In genomic region chr19:53649802-53650201, GRCm38 (mm10) we compare ENCODE assay signal across 11 mouse cellular contexts. TPM values are rescaled to one million over a fixed set of nuclear protein-coding genes. Genes with fewer than 3 reads are reported as not detected.
A peak's percentile ranks its signal among the peaks of the same experiment; 100 is the strongest.
DNase-seq lines count a peak whose midpoint lies in the region; ATAC-seq and TF ChIP-seq lines count a peak whose summit lies in the region.
"Had no signal": no experiment of that assay in that cellular context is flagged by ENCODE, and none has a peak within 500 bp of the region (broad histone marks: within the 10 kb centered on the region; RNA-seq: fewer than 3 reads in every experiment).

No protein-coding gene starts in this region.

- intact Hi-C loops in heart, adult 2 months (cut with DNase I), result loop anchor here (5.0 to 10.0 kb wide), 4 partner anchors 87 to 277 kb away; no protein-coding TSS in a partner anchor

- H3K27me3 ChIP-seq in heart, embryonic 13.5 days (replicated peaks), result no peaks in the 10 kb centered on the region
- no peaks in the 10 kb centered on the region for H3K27me3 ChIP-seq in heart, adult 2 months (ENCODE audit: control insufficient read depth, insufficient read depth, low read length)
- H3K27me3 ChIP-seq in stomach, embryonic 15.5 days (replicated peaks), result no peaks in the 10 kb centered on the region
- H3K27me3 ChIP-seq in stomach, postnatal 0 days (ENCODE audit: control insufficient read depth, insufficient read depth, low read length), result no peaks in the 10 kb centered on the region
- no peaks in the 10 kb centered on the region for H3K27me3 ChIP-seq in forebrain, embryonic 13.5 days
- H3K27me3 ChIP-seq: lung, embryonic 15.5 days; neural tube, embryonic 13.5 days had no signal

- no peak overlapping the region for H3K4me2 ChIP-seq in heart, embryonic 13.5 days
- no peak overlapping the region for H3K4me2 ChIP-seq in stomach, embryonic 15.5 days
- no peak overlapping the region for H3K4me2 ChIP-seq in stomach, postnatal 0 days (replicated peaks; ENCODE audit: low read depth)
- H3K4me2 ChIP-seq in forebrain, embryonic 13.5 days, result no peak overlapping the region
- H3K4me2 ChIP-seq: lung, embryonic 15.5 days; neural tube, embryonic 13.5 days had no signal

- H3K36me3 ChIP-seq in heart, embryonic 13.5 days, result peaks cover 36% of the 10 kb centered on the region
- H3K36me3 ChIP-seq in heart, adult 2 months (ENCODE audit: control insufficient read depth, insufficient read depth, low read length), result no peaks in the 10 kb centered on the region; the same call in 1 of the 2 replicates
- H3K36me3 ChIP-seq in stomach, embryonic 15.5 days, result peaks cover 11% of the 10 kb centered on the region; the same call in 1 of the 2 replicates
- H3K36me3 ChIP-seq in stomach, postnatal 0 days (ENCODE audit: control insufficient read depth, insufficient read depth, low read length), result peaks cover 8% of the 10 kb centered on the region; the same call in 1 of the 2 replicates
- H3K36me3 ChIP-seq in forebrain, embryonic 13.5 days (ENCODE audit: poor library complexity, severe bottlenecking), result peaks cover 35% of the 10 kb centered on the region

- DNase-seq in heart, adult 2 months, result no peak
- DNase-seq in stomach, postnatal 0 days (ENCODE audit: low spot score), result no peak
- peak; percentile 49 for DNase-seq in kidney, postnatal 10 days
- DNase-seq in yolk sac, embryonic 10.5 days (ENCODE audit: low spot score), result peak; percentile 31
- no peak for DNase-seq in ovary, adult 18-20 months (ENCODE audit: low spot score)
- DNase-seq: cerebellum, postnatal 36 days had no signal

- no peak for TF ChIP-seq POLR2A in heart, adult 2 months (IDR thresholded peaks at IDR 0.05; ENCODE audit: insufficient read depth, low read depth, low read length)

- H3K79me2 ChIP-seq in heart, adult 2 months (replicated peaks; ENCODE audit: control insufficient read depth, insufficient read depth, low read length), result no peaks in the 10 kb centered on the region

- no peaks in the 10 kb centered on the region for H3K9me3 ChIP-seq in heart, embryonic 13.5 days
- no peaks in the 10 kb centered on the region for H3K9me3 ChIP-seq in stomach, embryonic 15.5 days
- no peaks in the 10 kb centered on the region for H3K9me3 ChIP-seq in stomach, postnatal 0 days (ENCODE audit: control insufficient read depth, low read length)
- H3K9me3 ChIP-seq in forebrain, embryonic 13.5 days (replicated peaks), result no peaks in the 10 kb centered on the region
- H3K9me3 ChIP-seq: lung, embryonic 15.5 days; neural tube, embryonic 13.5 days had no signal

- TF ChIP-seq CTCF in heart, adult 2 months (IDR thresholded peaks at IDR 0.05), result no peak
- no peak for TF ChIP-seq CTCF in stomach, postnatal 0 days (IDR thresholded peaks at IDR 0.05; ENCODE audit: low read depth)

- no peak overlapping the region for H3K9ac ChIP-seq in heart, embryonic 13.5 days
- H3K9ac ChIP-seq in heart, adult 2 months (ENCODE audit: low read depth, low read length), result no peak overlapping the region
- H3K9ac ChIP-seq in stomach, embryonic 15.5 days, result no peak overlapping the region
- H3K9ac ChIP-seq in stomach, postnatal 0 days (ENCODE audit: low read length), result no peak overlapping the region
- no peak overlapping the region; the same call in 1 of the 2 replicates for H3K9ac ChIP-seq in forebrain, embryonic 13.5 days
- H3K9ac ChIP-seq: lung, embryonic 15.5 days; neural tube, embryonic 13.5 days had no signal

- H3K27ac ChIP-seq in heart, embryonic 13.5 days (replicated peaks), result peak overlapping the region; percentile 60; the same call in 1 of the 2 replicates
- no peak overlapping the region; the same call in 1 of the 2 replicates for H3K27ac ChIP-seq in heart, adult 2 months
- H3K27ac ChIP-seq in stomach, embryonic 15.5 days, result no peak overlapping the region
- no peak overlapping the region for H3K27ac ChIP-seq in stomach, postnatal 0 days (replicated peaks)
- H3K27ac ChIP-seq in forebrain, embryonic 13.5 days, result no peak overlapping the region
- H3K27ac ChIP-seq: lung, embryonic 15.5 days; neural tube, embryonic 13.5 days had no signal

- no peak for TF ChIP-seq EP300 in heart, adult 2 months (IDR thresholded peaks at IDR 0.05; ENCODE audit: insufficient read depth, low read depth, low read length)
- TF ChIP-seq EP300 in stomach, postnatal 0 days (optimal IDR thresholded peaks at IDR 0.05), result no peak

- H3K4me1 ChIP-seq in heart, embryonic 13.5 days, result peaks cover 55% of the 10 kb centered on the region
- peaks cover 8% of the 10 kb centered on the region for H3K4me1 ChIP-seq in heart, adult 2 months (ENCODE audit: control insufficient read depth, insufficient read depth, low read length)
- H3K4me1 ChIP-seq in stomach, embryonic 15.5 days, result peaks cover 10% of the 10 kb centered on the region
- peaks cover 4% of the 10 kb centered on the region for H3K4me1 ChIP-seq in stomach, postnatal 0 days (replicated peaks; ENCODE audit: control insufficient read depth, insufficient read depth)
- H3K4me1 ChIP-seq in forebrain, embryonic 13.5 days, result peaks cover 25% of the 10 kb centered on the region

- no peak overlapping the region for H3K4me3 ChIP-seq in heart, embryonic 13.5 days
- H3K4me3 ChIP-seq in heart, adult 2 months, result no peak overlapping the region
- H3K4me3 ChIP-seq in stomach, embryonic 15.5 days (replicated peaks), result no peak overlapping the region
- no peak overlapping the region for H3K4me3 ChIP-seq in stomach, postnatal 0 days (ENCODE audit: low read depth, low read length)
- H3K4me3 ChIP-seq in forebrain, embryonic 13.5 days, result no peak overlapping the region
- H3K4me3 ChIP-seq: lung, embryonic 15.5 days; neural tube, embryonic 13.5 days had no signal

- 57% methylated on average over 5 of the region's 5 CpGs for WGBS in heart, embryonic 13.5 days
- 35% methylated on average over 5 of the region's 5 CpGs for WGBS in heart, adult 2 months
- 28% methylated on average over 5 of the region's 5 CpGs for WGBS in stomach, embryonic 15.5 days
- WGBS in stomach, postnatal 0 days, result 20% methylated on average over 5 of the region's 5 CpGs
- 68% methylated on average over 5 of the region's 5 CpGs for WGBS in forebrain, embryonic 13.5 days

- no peak for ATAC-seq in heart, embryonic 13.5 days (ENCODE audit: extremely low read depth, insufficient number of reproducible peaks, low FRiP score, low TSS enrichment)
- peak; percentile 24; the same call in 1 of the 2 replicates for ATAC-seq in stomach, embryonic 15.5 days (ENCODE audit: insufficient read depth, low FRiP score, low read depth)
- no peak for ATAC-seq in stomach, postnatal 0 days (ENCODE audit: low FRiP score, low TSS enrichment)
- no peak for ATAC-seq in forebrain, embryonic 13.5 days

RNA-seq across cellular contexts. Expression of gene Rbm20, which starts 27.3 kb away (rescaled TPM):
- 33.1 and 36.3 TPM in 2 replicates for polyA plus RNA-seq in heart, embryonic 13.5 days (2015; fragmentation: Nextera tagmentation; extraction: Ambion mirVana)
- total RNA-seq in heart, adult 2 months (2021), result 100 to 1,000 TPM; 194 to 231 TPM
- polyA plus RNA-seq in heart, adult 2 months (2012; rRNA removed), result 143 and 161 TPM in 2 replicates
- 0.59 and 0.96 TPM in 2 replicates for polyA plus RNA-seq in stomach, embryonic 15.5 days (2015; fragmentation: Nextera tagmentation; extraction: Ambion mirVana)
- 2.3 and 2.5 TPM in 2 replicates for polyA plus RNA-seq in stomach, postnatal 0 days (2015; fragmentation: Nextera tagmentation; extraction: Ambion mirVana)
- polyA plus RNA-seq in forebrain, embryonic 13.5 days (2015; fragmentation: Nextera tagmentation; extraction: Ambion mirVana), result 5.8 and 7.9 TPM in 2 replicates

RNA-seq across cellular contexts. Expression of gene Smc3, which starts 49.6 kb away (rescaled TPM):
- 38.3 and 41.4 TPM in 2 replicates for polyA plus RNA-seq in heart, embryonic 13.5 days (2015; fragmentation: Nextera tagmentation; extraction: Ambion mirVana)
- 10 to 100 TPM; 20.4 to 20.6 TPM for total RNA-seq in heart, adult 2 months (2021)
- 3.4 and 6.1 TPM in 2 replicates for polyA plus RNA-seq in heart, adult 2 months (2012; rRNA removed)
- 65.5 and 67.4 TPM in 2 replicates for polyA plus RNA-seq in stomach, embryonic 15.5 days (2015; fragmentation: Nextera tagmentation; extraction: Ambion mirVana)
- polyA plus RNA-seq in stomach, postnatal 0 days (2015; fragmentation: Nextera tagmentation; extraction: Ambion mirVana), result 24.9 and 27.0 TPM in 2 replicates
- 87.3 and 87.4 TPM in 2 replicates for polyA plus RNA-seq in forebrain, embryonic 13.5 days (2015; fragmentation: Nextera tagmentation; extraction: Ambion mirVana)

Comparison
In these comparisons a context has a peak if more than half of its experiments do, and no peak if none do; other contexts are left out.
1. DNase-seq: peak in kidney, postnatal 10 days (single experiment) and yolk sac, embryonic 10.5 days (single experiment); none in heart, adult 2 months (0 of 2), stomach, postnatal 0 days (single experiment) and ovary, adult 18-20 months (single experiment).